Mouse (Mus musculus) kidney, adult 2 months (tissue): ENCODE measurements around the gene Upp2. TPM values are rescaled to one million over a fixed set of nuclear protein-coding genes. Genes with fewer than 3 reads are reported as not detected.

Experiments used
- DNase-seq: peaks from one replicate; pipeline ENCODE4 v3.0.0; 2021
- H3K27ac ChIP-seq: fragments of 200-500 bp; 2 replicates; pipeline ENCODE4 v1.5.1; 2012; ENCODE audit warnings: low read depth, low read length, control low read depth, inconsistent platforms; ENCODE audit not compliant: insufficient read depth
- H3K27me3 ChIP-seq: fragments of 200-500 bp; replicated peaks from 2 replicates; pipeline ENCODE4 v1.6.1; 2012; ENCODE audit warnings: mild to moderate bottlenecking, moderate library complexity, low read length, inconsistent platforms; ENCODE audit not compliant: control insufficient read depth, insufficient read depth
- H3K36me3 ChIP-seq: fragments of 200-500 bp; 2 replicates; pipeline ENCODE4 v1.6.1; 2012; ENCODE audit warnings: mild to moderate bottlenecking, moderate library complexity, low read length, inconsistent platforms; ENCODE audit not compliant: control insufficient read depth, insufficient read depth
- H3K4me1 ChIP-seq: fragments of 200-500 bp; 2 replicates; pipeline ENCODE4 v1.6.1; 2011; ENCODE audit warnings: low read length; ENCODE audit not compliant: control insufficient read depth, insufficient read depth
- H3K4me3 ChIP-seq: fragments of 200-500 bp; 2 replicates; pipeline ENCODE4 v1.5.1; 2011; ENCODE audit warnings: mild to moderate bottlenecking, low read depth, low read length, control low read depth; ENCODE audit not compliant: insufficient read depth
- CTCF ChIP-seq: fragments of 200-500 bp; conservative IDR thresholded peaks from 2 replicates; pipeline ENCODE4 v1.5.1; 2011; ENCODE audit warnings: low read depth, mild to moderate bottlenecking, control low read depth, low read length, moderate library complexity, mixed read lengths; ENCODE audit not compliant: insufficient read depth, insufficient read length
- POLR2A ChIP-seq: fragments of 200-500 bp; IDR thresholded peaks from one replicate; pipeline ENCODE4 v1.6.1; 2011; ENCODE audit warnings: low read depth, low read length, control low read depth
- WGBS: fragments of 180-500 bp; shearing (Covaris S2); methylation state at CpG from one replicate; pipeline ENCODE4 v1.1.7; 2018; 5-methylcytosine and 5-hydroxymethylcytosine counted together
- polyA plus RNA-seq: library from polyadenylated mRNA; depleted of rRNA; stranded (reverse); fragments of >200 nt; gene quantifications from 2 replicates; pipeline ENCODE4 v1.2.3, GENCODE M21; 2012

Upp2 gene
- polyA plus RNA-seq, 1 experiment = 15.5 TPM

- no peak overlapping the region for H3K4me3 ChIP-seq
- H3K4me1 ChIP-seq = no peaks in the 10 kb centered on the region
- TF ChIP-seq CTCF = no peak
- no peak for TF ChIP-seq POLR2A
- DNase-seq = no peak
- H3K27me3 ChIP-seq = no peaks in the 10 kb centered on the region
- 94% methylated on average over 5 of the region's 5 CpGs for WGBS
- H3K36me3 ChIP-seq = no peaks in the 10 kb centered on the region
- H3K27ac ChIP-seq = no peak overlapping the region
These were observed 228.3 kb downstream of the Upp2 start for GRCm38 (mm10) chr2:58795432-58795831.

- no peak overlapping the region for H3K4me3 ChIP-seq
- TF ChIP-seq POLR2A (no peak), CTCF (no peak)
- 87% methylated on average over 4 of the region's 4 CpGs for WGBS
- H3K36me3 ChIP-seq = no peaks in the 10 kb centered on the region
- no peak overlapping the region for H3K27ac ChIP-seq
- no peaks in the 10 kb centered on the region for H3K27me3 ChIP-seq
- no peaks in the 10 kb centered on the region for H3K4me1 ChIP-seq
- no peak for DNase-seq
These were observed 230.4 kb downstream of the Upp2 start for GRCm38 (mm10) chr2:58797506-58797905.

GRCm38 (mm10) chr2:58799126-58799525, 232.0 kb downstream of the Upp2 start:
- Histone ChIP-seq H3K36me3 (no peaks in the 10 kb centered on the region), H3K4me1 (no peaks in the 10 kb centered on the region), H3K27me3 (no peaks in the 10 kb centered on the region), H3K27ac (no peak overlapping the region), H3K4me3 (no peak overlapping the region)
- 87% methylated on average over 9 of the region's 9 CpGs for WGBS
- DNase-seq = no peak
- no peak for TF ChIP-seq POLR2A
- no peak for TF ChIP-seq CTCF

- H3K4me1 ChIP-seq = no peaks in the 10 kb centered on the region
- no peak overlapping the region for H3K4me3 ChIP-seq
- H3K27ac ChIP-seq = no peak overlapping the region
- no peak for DNase-seq
- no peak for TF ChIP-seq POLR2A
- TF ChIP-seq CTCF = no peak
- 89% methylated on average over 5 of the region's 5 CpGs for WGBS
- no peaks in the 10 kb centered on the region for H3K36me3 ChIP-seq
- H3K27me3 ChIP-seq = no peaks in the 10 kb centered on the region
These were observed 232.5 kb downstream of the Upp2 start for GRCm38 (mm10) chr2:58799623-58800022.

- no peak overlapping the region for H3K27ac ChIP-seq
- H3K4me1 ChIP-seq = no peaks in the 10 kb centered on the region
- no peak for TF ChIP-seq CTCF
- no peak for TF ChIP-seq POLR2A
- no peak overlapping the region for H3K4me3 ChIP-seq
- no peak for DNase-seq
- H3K36me3 ChIP-seq = no peaks in the 10 kb centered on the region
- H3K27me3 ChIP-seq = no peaks in the 10 kb centered on the region
- WGBS = 63% methylated on average over 2 of the region's 2 CpGs
These were observed 245.8 kb downstream of the Upp2 start for GRCm38 (mm10) chr2:58812941-58813340.

GRCm38 (mm10) chr2:58828910-58829600, 262.0 kb downstream of the Upp2 start:
- Histone ChIP-seq H3K27me3 (no peaks in the 10 kb centered on the region), H3K4me3 (no peak overlapping the region), H3K4me1 (peaks cover 18% of the 10 kb centered on the region; the same call in 1 of the 2 replicates), H3K36me3 (no peaks in the 10 kb centered on the region), H3K27ac (peak overlapping the region; percentile 63; the same call in 1 of the 2 replicates)
- WGBS = 70% methylated on average over 3 of the region's 3 CpGs
- TF ChIP-seq POLR2A (no peak), CTCF (no peak)
- DNase-seq = peak; percentile 20

- Histone ChIP-seq H3K27ac (peak overlapping the region; percentile 55), H3K27me3 (no peaks in the 10 kb centered on the region), H3K36me3 (no peaks in the 10 kb centered on the region), H3K4me3 (no peak overlapping the region), H3K4me1 (peaks cover 21% of the 10 kb centered on the region; the same call in 1 of the 2 replicates)
- WGBS = 31% methylated on average over 7 of the region's 7 CpGs
- TF ChIP-seq CTCF (0 out of 2 replicates have a peak, but pooled peaks have one; percentile 1), POLR2A (no peak)
- DNase-seq = peak; percentile 76
These were observed 263.1 kb downstream of the Upp2 start for GRCm38 (mm10) chr2:58829981-58830742.
